Mouse (Mus musculus) limb, embryonic 12.5 days (tissue): ENCODE data around the gene Gm10260. TPM values are rescaled to one million over a fixed set of nuclear protein-coding genes. Genes with fewer than 3 reads are reported as not detected.

ENCODE experiments used
- ATAC-seq: fragments of 200-750 bp; cut with Nextera tagmentation; 2 replicates; pipeline ENCODE4 v1.8.0; 2017; ENCODE audit warnings: low read depth, moderate TSS enrichment; ENCODE audit not compliant: insufficient number of reproducible peaks, insufficient read depth, low FRiP score, low TSS enrichment
- H3K27ac ChIP-seq: fragments of 300-500 bp; sonication (generic); 2 replicates; pipeline ENCODE4 v1.5.1; 2016; ENCODE audit warnings: mild to moderate bottlenecking, moderate library complexity
- H3K27me3 ChIP-seq: fragments of 300-500 bp; sonication (generic); 2 replicates; pipeline ENCODE4 v1.6.1; 2016; ENCODE audit warnings: mild to moderate bottlenecking, moderate library complexity
- H3K36me3 ChIP-seq: fragments of 300-500 bp; sonication (generic); 2 replicates; pipeline ENCODE4 v1.6.1; 2016; ENCODE audit warnings: mild to moderate bottlenecking, moderate library complexity
- H3K4me1 ChIP-seq: fragments of 300-500 bp; sonication (generic); replicated peaks from 2 replicates; pipeline ENCODE4 v1.6.1; 2016
- H3K4me2 ChIP-seq: fragments of 300-500 bp; sonication (generic); 2 replicates; pipeline ENCODE4 v1.6.1; 2016; ENCODE audit warnings: mild to moderate bottlenecking, moderate library complexity
- H3K4me3 ChIP-seq: fragments of 300-500 bp; sonication (generic); replicated peaks from 2 replicates; pipeline ENCODE4 v1.5.1; 2016; ENCODE audit warnings: mild to moderate bottlenecking
- H3K9ac ChIP-seq: fragments of 300-500 bp; sonication (generic); replicated peaks from 2 replicates; pipeline ENCODE4 v1.6.1; 2016; ENCODE audit warnings: mild to moderate bottlenecking, moderate library complexity
- H3K9me3 ChIP-seq: fragments of 300-500 bp; sonication (generic); 2 replicates; pipeline ENCODE4 v1.6.1; 2016; ENCODE audit warnings: mild to moderate bottlenecking, moderate library complexity
- WGBS: fragments of 180-500 bp; shearing (Covaris S2); methylation state at CpG from one replicate; pipeline ENCODE4 v1.1.7; 2016; 5-methylcytosine and 5-hydroxymethylcytosine counted together
- polyA plus RNA-seq: library from polyadenylated mRNA; unstranded; fragments of >200 nt; fragmentation: Nextera tagmentation; extraction: Ambion mirVana; gene quantifications from 2 replicates; pipeline ENCODE4 v1.2.1, GENCODE M21; 2016

Gene Gm10260
- polyA plus RNA-seq, 1 experiment from 2014 or later = 6.4 TPM

DNA sequence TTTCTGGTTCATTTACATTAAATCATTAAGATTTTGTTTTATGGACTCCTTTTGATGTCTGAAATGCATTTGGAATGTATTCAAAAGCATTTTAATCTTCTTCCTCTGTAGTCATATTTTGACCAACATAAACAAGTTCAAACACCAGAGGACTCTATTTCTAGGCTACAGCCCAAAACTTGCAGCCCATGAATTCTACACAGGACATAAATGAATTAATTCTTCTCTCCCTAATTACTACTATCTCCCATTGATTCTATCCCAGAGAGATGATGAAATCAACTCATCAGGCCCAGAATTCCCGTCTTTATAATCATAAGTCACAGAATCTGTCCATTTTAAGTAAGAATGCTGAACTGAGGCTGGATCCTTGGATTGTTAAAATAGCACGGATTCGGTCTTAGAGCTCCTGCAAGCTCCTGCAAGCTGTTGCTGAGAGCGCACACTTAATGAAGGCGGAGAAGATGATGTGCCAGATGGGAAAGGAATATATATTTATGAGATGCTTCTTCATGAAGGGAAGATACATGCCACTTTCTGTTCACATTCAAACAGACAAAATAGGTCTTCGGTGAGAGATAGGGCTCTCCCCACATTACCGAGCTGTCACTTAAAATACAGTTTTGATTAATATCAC lies 7.7 kb upstream of the Gm10260 start:
- no peak overlapping the region for H3K4me2 ChIP-seq
- ATAC-seq = no peak
- WGBS = 89% methylated on average over 7 of the region's 7 CpGs
- no peaks in the 10 kb centered on the region for H3K36me3 ChIP-seq
- no peak overlapping the region for H3K9ac ChIP-seq
- H3K9me3 ChIP-seq = peaks cover 4% of the 10 kb centered on the region; the same call in 1 of the 2 replicates
- H3K4me1 ChIP-seq = peaks cover 9% of the 10 kb centered on the region; the same call in 1 of the 2 replicates
- H3K27ac ChIP-seq = no peak overlapping the region
- no peaks in the 10 kb centered on the region for H3K27me3 ChIP-seq
- no peak overlapping the region for H3K4me3 ChIP-seq

DNA sequence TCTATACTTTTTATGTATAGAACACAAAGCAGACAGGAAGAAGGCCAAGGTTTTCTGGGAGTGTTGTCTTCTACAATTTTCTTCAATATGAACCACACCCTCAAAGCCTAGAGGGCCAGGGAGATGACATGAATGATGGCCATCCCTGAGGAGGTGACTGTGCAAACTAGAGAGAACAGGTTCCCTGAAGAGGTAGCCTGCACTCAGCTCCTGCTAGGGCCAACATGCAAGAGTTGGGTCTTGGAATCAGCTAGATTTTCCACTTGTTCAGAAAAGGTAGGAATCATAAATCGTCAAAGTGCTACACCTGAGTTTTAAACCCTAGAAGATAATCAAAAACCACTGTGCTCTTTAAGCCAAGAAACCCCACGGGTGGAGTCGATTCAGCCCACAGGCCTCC lies 6.2 kb upstream of the Gm10260 start:
- H3K27me3 ChIP-seq = no peaks in the 10 kb centered on the region
- H3K9ac ChIP-seq = no peak overlapping the region
- no peaks in the 10 kb centered on the region for H3K36me3 ChIP-seq
- WGBS = 82% methylated on average over 3 of the region's 3 CpGs
- H3K9me3 ChIP-seq = no peaks in the 10 kb centered on the region
- H3K27ac ChIP-seq = no peak overlapping the region
- H3K4me1 ChIP-seq = peaks cover 9% of the 10 kb centered on the region; the same call in 1 of the 2 replicates
- no peak for ATAC-seq
- no peak overlapping the region for H3K4me3 ChIP-seq
- H3K4me2 ChIP-seq = no peak overlapping the region

DNA sequence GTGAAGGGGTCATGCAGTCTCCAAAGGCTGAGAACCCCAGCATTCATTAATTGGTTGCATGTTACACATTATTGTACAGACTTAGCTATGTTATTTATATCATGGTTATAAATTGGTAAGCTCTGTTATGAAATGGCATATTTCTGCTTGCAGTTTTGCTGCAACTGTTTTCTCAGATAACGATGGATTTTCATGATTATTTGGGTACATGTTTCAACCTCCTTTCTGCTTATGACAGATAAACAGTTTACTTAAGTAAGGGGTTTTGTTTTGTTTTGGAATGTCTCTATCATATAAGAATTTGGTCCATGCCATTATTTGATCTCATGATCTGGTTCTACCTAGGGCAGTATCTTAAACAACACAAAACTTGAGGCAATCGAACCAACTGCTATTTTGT lies 5.5 kb upstream of the Gm10260 start:
- no peaks in the 10 kb centered on the region for H3K27me3 ChIP-seq
- H3K36me3 ChIP-seq = no peaks in the 10 kb centered on the region
- no peaks in the 10 kb centered on the region for H3K9me3 ChIP-seq
- H3K27ac ChIP-seq = no peak overlapping the region
- peaks cover 9% of the 10 kb centered on the region; the same call in 1 of the 2 replicates for H3K4me1 ChIP-seq
- H3K4me3 ChIP-seq = no peak overlapping the region
- WGBS = 90% methylated on average over 2 of the region's 2 CpGs
- ATAC-seq = no peak
- H3K4me2 ChIP-seq = no peak overlapping the region
- H3K9ac ChIP-seq = no peak overlapping the region

DNA sequence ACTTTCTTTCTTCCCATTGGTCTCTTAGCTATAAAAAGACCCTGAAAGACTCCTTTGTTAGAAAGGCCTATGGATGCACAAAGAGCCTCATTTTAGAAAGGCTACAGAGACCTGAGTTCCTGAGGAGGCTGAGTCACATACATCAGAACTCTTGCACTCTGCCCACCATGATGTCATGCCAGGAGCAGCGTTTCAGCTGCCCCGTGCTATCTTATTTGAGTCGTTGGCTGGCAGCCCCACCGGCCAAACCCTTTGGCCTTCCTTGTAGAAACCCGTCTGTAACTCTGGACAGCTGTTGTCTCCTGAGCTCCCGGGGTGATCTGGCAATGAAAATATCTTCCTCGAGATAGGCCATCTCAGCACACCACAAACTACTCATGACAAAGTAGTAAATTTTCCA lies 3.6 kb upstream of the Gm10260 start:
- WGBS = 82% methylated on average over 7 of the region's 7 CpGs
- no peaks in the 10 kb centered on the region for H3K36me3 ChIP-seq
- H3K4me3 ChIP-seq = no peak overlapping the region
- H3K27ac ChIP-seq = peak overlapping the region; percentile 64
- H3K4me2 ChIP-seq = no peak overlapping the region
- no peak overlapping the region for H3K9ac ChIP-seq
- ATAC-seq = 0 out of 2 replicates have a peak, but pooled peaks have one; percentile 21
- no peaks in the 10 kb centered on the region for H3K9me3 ChIP-seq
- no peaks in the 10 kb centered on the region for H3K27me3 ChIP-seq
- peaks cover 9% of the 10 kb centered on the region; the same call in 1 of the 2 replicates for H3K4me1 ChIP-seq

DNA sequence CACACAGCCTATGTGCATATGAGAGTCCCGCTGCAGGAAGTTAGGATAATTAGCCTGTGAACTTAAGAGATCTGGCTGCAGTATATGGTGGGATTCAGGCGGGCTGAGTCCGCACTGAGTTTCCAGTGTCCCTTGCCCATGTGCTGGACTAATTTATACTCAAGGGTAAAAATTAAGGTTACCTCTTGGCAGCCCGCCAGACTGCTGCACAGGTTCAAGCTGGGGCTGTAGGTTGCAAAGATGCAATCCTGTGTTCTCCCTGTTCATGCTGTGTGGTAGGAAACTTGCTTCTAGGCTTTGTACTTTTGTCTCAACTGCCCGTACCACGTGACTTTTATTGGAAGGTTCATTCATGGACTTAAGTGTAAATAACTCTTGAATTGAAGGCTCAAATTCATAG lies 3.0 kb upstream of the Gm10260 start:
- Histone ChIP-seq H3K4me3 (no peak overlapping the region), H3K27me3 (no peaks in the 10 kb centered on the region), H3K4me2 (peak overlapping the region; percentile 28; the same call in 1 of the 2 replicates), H3K27ac (peak overlapping the region; percentile 64), H3K4me1 (peaks cover 9% of the 10 kb centered on the region; the same call in 1 of the 2 replicates), H3K9ac (no peak overlapping the region), H3K36me3 (no peaks in the 10 kb centered on the region), H3K9me3 (no peaks in the 10 kb centered on the region)
- WGBS = 30% methylated on average over 6 of the region's 6 CpGs
- ATAC-seq = peak; percentile 84

DNA sequence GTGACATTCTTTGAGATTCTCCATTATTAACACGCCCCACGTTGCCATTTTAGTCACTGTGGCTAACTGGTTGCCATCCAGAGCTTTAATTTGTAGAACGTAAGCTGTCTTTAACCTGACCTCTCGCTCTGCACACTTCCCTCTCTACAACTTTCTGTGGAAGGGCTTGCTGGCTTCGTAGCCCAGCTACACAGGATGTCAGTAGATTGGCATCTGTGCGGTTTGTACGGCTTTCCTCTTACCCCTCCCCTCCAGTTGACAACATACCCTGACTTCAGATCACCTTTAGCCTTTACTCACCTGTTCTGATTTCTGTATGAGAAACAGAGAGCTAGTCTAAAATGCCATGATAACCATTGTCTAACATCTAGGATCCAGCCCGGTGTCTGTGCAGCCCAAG lies 1.7 kb upstream of the Gm10260 start:
- no peak overlapping the region for H3K4me3 ChIP-seq
- 93% methylated on average over 8 of the region's 8 CpGs for WGBS
- H3K4me2 ChIP-seq = no peak overlapping the region
- no peaks in the 10 kb centered on the region for H3K27me3 ChIP-seq
- no peak overlapping the region for H3K9ac ChIP-seq
- no peak overlapping the region for H3K27ac ChIP-seq
- no peaks in the 10 kb centered on the region for H3K36me3 ChIP-seq
- H3K9me3 ChIP-seq = no peaks in the 10 kb centered on the region
- H3K4me1 ChIP-seq = peaks cover 9% of the 10 kb centered on the region; the same call in 1 of the 2 replicates
- no peak for ATAC-seq

DNA sequence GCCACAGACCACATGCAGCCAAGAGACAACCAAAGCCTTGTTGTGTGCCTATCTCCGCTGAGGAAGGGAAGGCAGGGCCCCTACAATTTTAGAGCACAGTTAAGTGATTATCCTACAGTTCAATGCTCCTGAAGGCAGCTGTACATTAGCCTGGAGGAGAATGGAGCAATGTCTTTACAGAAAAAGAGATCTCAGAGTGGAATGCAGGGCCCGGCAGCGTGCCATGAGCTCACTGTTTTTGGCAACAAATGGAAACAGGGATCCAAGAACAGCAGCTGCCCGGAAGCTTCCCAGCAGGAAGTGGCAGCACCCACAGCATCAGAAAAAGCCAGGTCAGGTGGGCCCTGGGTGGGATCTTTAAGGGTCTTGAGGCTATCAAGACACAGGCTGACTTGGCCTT lies 3.4 kb downstream of the Gm10260 start:
- H3K36me3 ChIP-seq = no peaks in the 10 kb centered on the region
- H3K9me3 ChIP-seq = no peaks in the 10 kb centered on the region
- no peak overlapping the region for H3K9ac ChIP-seq
- no peak for ATAC-seq
- whole genome bisulfite sequencing = 87% methylated on average over 4 of the region's 4 CpGs
- no peaks in the 10 kb centered on the region for H3K27me3 ChIP-seq
- H3K4me2 ChIP-seq = no peak overlapping the region
- no peak overlapping the region for H3K4me3 ChIP-seq
- H3K27ac ChIP-seq = no peak overlapping the region
- H3K4me1 ChIP-seq = no peaks in the 10 kb centered on the region

DNA sequence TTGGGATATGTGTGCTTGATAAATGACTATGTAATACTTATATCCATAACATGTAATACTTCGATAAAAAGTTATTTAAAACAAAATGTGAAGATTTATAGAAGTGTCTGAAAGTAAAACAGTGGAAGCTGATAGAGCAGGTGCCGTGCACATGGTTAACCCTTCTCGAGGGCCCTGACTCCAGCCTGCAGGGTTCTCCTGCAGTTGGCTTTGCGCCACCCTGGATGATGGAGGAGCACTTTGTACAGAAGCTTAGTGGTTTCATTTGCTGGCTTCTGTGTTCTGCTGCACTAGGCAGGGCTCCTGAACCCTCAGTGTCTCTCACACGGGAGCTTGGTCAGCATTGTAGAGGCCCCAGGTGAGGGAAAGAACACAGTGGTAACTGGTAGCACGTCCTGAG lies 4.3 kb downstream of the Gm10260 start:
- Histone ChIP-seq H3K9ac (no peak overlapping the region), H3K4me1 (no peaks in the 10 kb centered on the region), H3K36me3 (no peaks in the 10 kb centered on the region), H3K9me3 (no peaks in the 10 kb centered on the region), H3K4me2 (no peak overlapping the region), H3K27me3 (no peaks in the 10 kb centered on the region), H3K4me3 (no peak overlapping the region), H3K27ac (no peak overlapping the region)
- 88% methylated on average over 6 of the region's 6 CpGs for WGBS
- ATAC-seq = no peak

DNA sequence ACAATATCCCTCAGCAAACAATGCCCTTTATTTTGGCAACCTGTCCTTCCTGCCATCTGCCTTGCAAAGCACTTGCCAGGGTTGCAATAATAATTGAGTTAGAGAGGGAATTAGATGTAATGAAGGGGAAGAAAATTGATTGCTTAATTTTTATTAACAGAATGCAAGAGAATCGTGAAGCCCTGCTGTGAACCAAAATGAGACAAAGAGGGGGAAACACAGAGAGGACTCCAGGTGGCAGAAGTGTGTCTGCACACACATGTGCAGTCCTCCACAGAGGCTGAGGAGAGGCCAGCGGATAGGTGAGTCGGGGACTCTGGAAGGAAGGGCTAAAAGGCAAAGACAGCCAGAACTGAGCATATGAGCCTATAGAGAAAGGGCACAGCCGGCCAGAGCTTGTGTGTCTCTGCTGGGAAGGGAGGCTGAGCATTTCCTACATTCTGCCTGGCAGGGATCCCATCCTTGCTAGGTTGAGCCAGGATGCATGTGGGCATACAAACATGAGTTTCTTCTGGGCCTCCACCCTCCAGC lies 9.5 kb downstream of the Gm10260 start:
- Histone ChIP-seq H3K4me2 (no peak overlapping the region), H3K9me3 (no peaks in the 10 kb centered on the region), H3K27me3 (no peaks in the 10 kb centered on the region), H3K4me3 (no peak overlapping the region), H3K27ac (no peak overlapping the region), H3K4me1 (peaks cover 13% of the 10 kb centered on the region), H3K36me3 (no peaks in the 10 kb centered on the region), H3K9ac (no peak overlapping the region)
- ATAC-seq = no peak
- WGBS = 68% methylated on average over 4 of the region's 4 CpGs

DNA sequence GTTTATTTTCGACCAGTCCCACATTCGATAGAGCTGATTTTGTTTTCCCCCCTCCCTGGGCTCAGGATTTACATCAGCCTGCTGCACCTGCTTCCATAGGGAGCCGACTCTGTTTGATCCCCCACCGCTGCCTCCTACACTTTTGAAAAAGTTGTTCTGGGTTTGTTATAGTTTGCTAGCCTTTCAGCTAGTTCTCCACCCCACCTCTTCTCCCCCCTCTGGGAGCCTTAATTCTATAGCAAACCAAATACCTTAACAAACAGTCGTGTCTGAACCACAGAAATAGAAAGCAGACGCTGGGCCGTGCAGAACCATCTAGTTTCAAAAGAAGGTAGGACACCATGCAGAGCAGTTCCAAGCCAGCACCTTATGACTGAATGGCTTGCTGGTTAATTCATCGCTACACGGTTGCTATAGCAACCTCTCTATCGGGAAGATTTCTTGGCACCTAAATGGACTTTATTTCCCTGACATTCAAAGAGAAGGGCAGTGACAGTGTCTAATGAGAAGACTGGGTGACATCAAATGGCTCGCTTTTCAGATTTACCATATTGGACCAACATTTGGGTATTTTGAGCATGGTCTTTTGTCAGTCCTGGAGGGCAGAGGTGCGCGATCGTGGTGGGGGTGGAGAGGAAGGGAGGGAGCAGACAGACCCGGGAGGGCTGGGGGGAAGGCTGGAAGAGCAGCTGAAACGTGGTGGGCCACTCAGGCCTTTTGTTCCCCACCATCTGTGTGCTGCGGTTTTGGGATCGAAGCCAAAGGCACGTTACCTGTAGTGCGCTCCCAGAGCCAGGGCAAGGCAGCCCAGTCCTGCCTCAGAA lies 13.2 kb downstream of the Gm10260 start:
- Histone ChIP-seq H3K27me3 (no peaks in the 10 kb centered on the region; the same call in 1 of the 2 replicates), H3K4me2 (no peak overlapping the region; the same call in 1 of the 2 replicates), H3K27ac (peak overlapping the region; percentile 45; the same call in 1 of the 2 replicates), H3K36me3 (no peaks in the 10 kb centered on the region), H3K4me1 (peaks cover 13% of the 10 kb centered on the region), H3K9ac (no peak overlapping the region), H3K4me3 (no peak overlapping the region), H3K9me3 (no peaks in the 10 kb centered on the region)
- 54% methylated on average over 20 of the region's 20 CpGs for WGBS
- ATAC-seq = no peak

DNA sequence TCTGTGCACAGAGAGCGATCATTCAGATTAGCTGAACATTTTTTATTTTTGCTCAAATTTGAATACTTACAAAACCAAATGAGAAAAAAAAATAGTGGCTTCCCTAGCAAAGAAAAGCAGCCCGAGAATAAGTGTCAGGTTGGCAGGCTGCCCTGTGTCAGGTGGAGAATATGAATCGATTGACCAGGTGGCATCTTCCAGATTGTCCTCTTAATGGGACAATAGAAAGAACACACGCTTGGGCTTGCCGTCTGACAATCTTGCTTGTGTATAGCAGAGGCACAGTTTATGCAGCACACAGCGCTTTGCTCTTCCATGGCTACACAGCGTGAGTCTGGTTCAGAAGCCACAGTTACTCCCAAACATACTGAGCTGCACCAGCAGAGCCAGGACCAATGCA lies 15.8 kb downstream of the Gm10260 start:
- Histone ChIP-seq H3K4me3 (no peak overlapping the region), H3K4me1 (peaks cover 13% of the 10 kb centered on the region), H3K27me3 (no peaks in the 10 kb centered on the region; the same call in 1 of the 2 replicates), H3K27ac (no peak overlapping the region), H3K36me3 (no peaks in the 10 kb centered on the region), H3K9me3 (no peaks in the 10 kb centered on the region), H3K4me2 (no peak overlapping the region), H3K9ac (no peak overlapping the region)
- 89% methylated on average over 7 of the region's 7 CpGs for WGBS
- no peak for ATAC-seq
